Mouse (Mus musculus) spleen, postnatal 4 days (tissue): ENCODE measurements around the gene Nudc.

Source experiments
- DNase-seq, 2 experiments: peaks; one replicate each; pipeline ENCODE4 v3.0.0; 2022; ENCODE audit warnings: low spot score in 2 of 2

Nudc gene

GRCm38 (mm10) chr4:133491800-133492199 lies 54.0 kb downstream of the Nudc start:
- DNase-seq: no peak

- DNase-seq: no peak
These were observed 56.1 kb downstream of the Nudc start for GRCm38 (mm10) chr4:133489489-133490245.

GRCm38 (mm10) chr4:133488619-133489392 lies 57.0 kb downstream of the Nudc start:
- DNase-seq: no peak

- no peak for DNase-seq
These were observed 59.0 kb downstream of the Nudc start for GRCm38 (mm10) chr4:133486673-133487357.

- no peak for DNase-seq
These were observed 59.9 kb downstream of the Nudc start for GRCm38 (mm10) chr4:133485691-133486425.

GRCm38 (mm10) chr4:133484266-133485025 lies 61.4 kb downstream of the Nudc start:
- DNase-seq: no peak
